31 mouse cellular contexts compared by ENCODE assay signal in the genomic region with DNA sequence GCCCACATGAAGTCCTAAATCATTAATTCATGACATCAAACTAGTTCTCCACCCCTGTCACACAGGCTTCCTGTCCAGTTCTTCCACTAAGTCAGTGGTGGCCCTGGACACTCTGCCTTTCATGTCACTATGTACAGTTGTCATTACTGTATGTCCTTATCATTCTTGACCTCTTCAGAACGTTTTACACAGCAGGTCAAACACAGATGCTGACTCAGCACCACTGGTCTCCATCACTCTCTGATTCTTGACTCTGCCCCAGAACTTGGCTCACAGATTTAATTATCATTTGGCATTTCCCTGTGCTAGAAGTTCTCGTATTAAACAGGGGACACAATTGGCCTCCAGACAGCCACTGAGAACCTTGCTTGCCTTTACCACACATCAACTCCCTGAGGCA.
"Had no signal": no experiment of that assay in that cellular context is flagged by ENCODE, and none has a peak within 500 bp of the region (broad histone marks: within the 10 kb centered on the region; RNA-seq: fewer than 3 reads in every experiment).

No protein-coding gene starts in this region.

- ATAC-seq: liver, embryonic 12.5 days; liver, postnatal 0 days; lung, postnatal 0 days; midbrain, embryonic 13.5 days; midbrain, embryonic 15.5 days; midbrain, embryonic 16.5 days had no signal

- H3K9me3 ChIP-seq: limb, embryonic 10.5 days; limb, embryonic 12.5 days; limb, embryonic 13.5 days; limb, embryonic 15.5 days; liver, embryonic 12.5 days; liver, embryonic 13.5 days; liver, embryonic 15.5 days; lung, embryonic 15.5 days; megakaryocyte, embryonic 14.5 days; midbrain, embryonic 10.5 days; midbrain, embryonic 12.5 days; midbrain, embryonic 13.5 days; midbrain, embryonic 15.5 days; neural tube, embryonic 12.5 days had no signal

- DNase-seq: left cerebral cortex, postnatal 4 days; liver, embryonic 13.5 days; liver, postnatal 0 days; lung, adult 18-20 months; lung, adult 2 months; lung, embryonic 14.5 days; lung, postnatal 10 days; lung, postnatal 14 days; lung, postnatal 36 days; lung, postnatal 4 days; midbrain, embryonic 14.5 days had no signal

- H3K4me3 ChIP-seq: limb, embryonic 10.5 days; limb, embryonic 12.5 days; limb, embryonic 13.5 days; limb, embryonic 15.5 days; liver, embryonic 12.5 days; liver, embryonic 13.5 days; liver, embryonic 15.5 days; lung, embryonic 15.5 days; midbrain, embryonic 10.5 days; midbrain, embryonic 12.5 days; midbrain, embryonic 13.5 days; midbrain, embryonic 15.5 days; myocyte; neural tube, embryonic 12.5 days had no signal

- H3K4me1 ChIP-seq: limb, embryonic 10.5 days; limb, embryonic 12.5 days; limb, embryonic 13.5 days; limb, embryonic 15.5 days; liver, embryonic 12.5 days; liver, embryonic 13.5 days; liver, embryonic 15.5 days; lung, embryonic 15.5 days; megakaryocyte, embryonic 14.5 days; midbrain, embryonic 10.5 days; midbrain, embryonic 12.5 days; midbrain, embryonic 13.5 days; midbrain, embryonic 15.5 days; neural tube, embryonic 12.5 days had no signal

- H3K27ac ChIP-seq: limb, embryonic 10.5 days; limb, embryonic 12.5 days; limb, embryonic 13.5 days; limb, embryonic 15.5 days; liver, embryonic 12.5 days; liver, embryonic 13.5 days; liver, embryonic 14.5 days; liver, embryonic 15.5 days; lung, embryonic 15.5 days; macrophage; midbrain, embryonic 10.5 days; midbrain, embryonic 12.5 days; midbrain, embryonic 13.5 days; midbrain, embryonic 15.5 days; neural tube, embryonic 12.5 days had no signal

- H3K36me3 ChIP-seq: limb, embryonic 10.5 days; limb, embryonic 12.5 days; limb, embryonic 13.5 days; limb, embryonic 15.5 days; liver, embryonic 12.5 days; liver, embryonic 13.5 days; liver, embryonic 15.5 days; lung, embryonic 15.5 days; midbrain, embryonic 10.5 days; midbrain, embryonic 12.5 days; midbrain, embryonic 13.5 days; midbrain, embryonic 15.5 days; neural tube, embryonic 12.5 days had no signal

- H3K4me2 ChIP-seq: limb, embryonic 12.5 days; limb, embryonic 13.5 days; limb, embryonic 15.5 days; liver, embryonic 11.5 days; liver, embryonic 12.5 days; liver, embryonic 13.5 days; liver, embryonic 15.5 days; lung, embryonic 14.5 days; lung, embryonic 15.5 days; midbrain, embryonic 11.5 days; midbrain, embryonic 12.5 days; midbrain, embryonic 13.5 days; midbrain, embryonic 15.5 days; neural tube, embryonic 12.5 days had no signal

- H3K9ac ChIP-seq: limb, embryonic 12.5 days; limb, embryonic 13.5 days; limb, embryonic 15.5 days; liver, embryonic 12.5 days; liver, embryonic 13.5 days; liver, embryonic 14.5 days; liver, embryonic 15.5 days; liver, postnatal 0 days; lung, embryonic 14.5 days; lung, embryonic 15.5 days; midbrain, embryonic 12.5 days; midbrain, embryonic 13.5 days; midbrain, embryonic 15.5 days; neural tube, embryonic 12.5 days had no signal

- H3K27me3 ChIP-seq: limb, embryonic 12.5 days; limb, embryonic 13.5 days; limb, embryonic 15.5 days; liver, embryonic 12.5 days; liver, embryonic 13.5 days; liver, embryonic 15.5 days; lung, embryonic 15.5 days; midbrain, embryonic 12.5 days; midbrain, embryonic 13.5 days; midbrain, embryonic 15.5 days; neural tube, embryonic 12.5 days had no signal
